20 mouse cellular contexts compared by ENCODE assay signal in the genomic region with DNA sequence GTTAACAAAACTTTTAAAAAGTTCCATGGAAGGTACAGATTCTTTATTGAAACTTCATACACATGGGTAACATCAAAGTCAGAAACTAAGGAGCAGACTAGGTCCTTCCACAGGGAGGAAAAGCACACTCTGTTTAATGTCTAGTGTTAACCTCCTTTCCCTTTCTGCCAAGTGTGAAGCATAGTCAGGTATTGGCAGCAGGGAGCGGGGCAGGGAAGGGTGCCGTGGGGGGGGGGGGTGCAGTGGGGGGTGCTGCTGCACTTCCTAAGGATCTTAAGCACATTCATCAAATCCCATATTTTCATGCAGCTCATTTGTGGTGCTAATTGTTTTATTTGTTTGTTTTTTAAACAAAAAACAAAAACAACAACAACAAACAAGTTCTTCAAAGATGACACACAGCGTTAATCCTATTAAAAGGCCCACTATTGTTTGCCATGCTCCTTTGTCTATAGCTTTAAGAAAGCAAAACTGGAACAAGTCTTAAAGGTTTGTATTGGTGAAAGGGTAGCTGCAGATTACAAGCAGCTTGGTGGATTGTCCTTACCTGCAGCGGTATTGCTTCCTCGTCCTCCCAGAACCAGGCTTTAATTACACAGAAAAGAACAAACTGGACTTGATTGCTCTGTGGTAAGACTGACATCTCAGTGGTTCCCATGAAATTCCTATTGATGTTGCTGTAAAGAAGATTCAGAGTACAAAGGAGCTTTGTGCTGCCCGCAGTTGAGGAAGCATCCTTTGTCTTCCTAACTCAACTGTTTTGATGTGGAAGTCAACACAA.
"Had no signal": no experiment of that assay in that cellular context is flagged by ENCODE, and none has a peak within 500 bp of the region (broad histone marks: within the 10 kb centered on the region; RNA-seq: fewer than 3 reads in every experiment).

No protein-coding gene starts in this region.

- H3K4me2 ChIP-seq: kidney, embryonic 15.5 days; limb, embryonic 12.5 days; limb, embryonic 15.5 days; liver, embryonic 11.5 days; lung, embryonic 14.5 days; stomach, embryonic 15.5 days had no signal

- H3K27ac ChIP-seq: kidney, embryonic 15.5 days; limb, embryonic 12.5 days; limb, embryonic 15.5 days; liver, embryonic 14.5 days; macrophage; stomach, embryonic 15.5 days had no signal

- ATAC-seq: liver, postnatal 0 days; lung, postnatal 0 days had no signal

- H3K9me3 ChIP-seq: kidney, embryonic 15.5 days; limb, embryonic 12.5 days; limb, embryonic 15.5 days; stomach, embryonic 15.5 days had no signal

- DNase-seq: kidney, adult 11 months; kidney, adult 8-10 months; kidney, postnatal 10 days; kidney, postnatal 36 days; layer of hippocampus, postnatal 36 days; left cerebral cortex, postnatal 4 days; liver, postnatal 0 days; lung, embryonic 14.5 days; right cerebral cortex, postnatal 25 days; spleen, adult 18-20 months; thymus, postnatal 25 days had no signal

- H3K9ac ChIP-seq: kidney, embryonic 15.5 days; limb, embryonic 12.5 days; limb, embryonic 15.5 days; liver, embryonic 14.5 days; liver, postnatal 0 days; lung, embryonic 14.5 days; stomach, embryonic 15.5 days had no signal

- H3K4me3 ChIP-seq: kidney, embryonic 15.5 days; left cerebral cortex, adult 2 months; limb, embryonic 12.5 days; limb, embryonic 15.5 days; stomach, embryonic 15.5 days had no signal

- H3K4me1 ChIP-seq: kidney, embryonic 15.5 days; limb, embryonic 12.5 days; limb, embryonic 15.5 days; stomach, embryonic 15.5 days had no signal

- H3K36me3 ChIP-seq: kidney, embryonic 15.5 days; limb, embryonic 12.5 days; limb, embryonic 15.5 days; stomach, embryonic 15.5 days had no signal

- H3K27me3 ChIP-seq: kidney, embryonic 15.5 days; limb, embryonic 12.5 days; limb, embryonic 15.5 days; stomach, embryonic 15.5 days had no signal
